Mouse (Mus musculus) lung, postnatal 36 days (tissue): ENCODE results near the gene Fgfr2.
"Not testable (repeated sequence)": the region's sequence is repeated elsewhere in the genome, so short reads cannot be mapped to it uniquely, and the experiment has no call there.

Experiments
- DNase-seq: peaks from one replicate; pipeline ENCODE4 v3.0.0; 2022; ENCODE audit warnings: mixed read lengths

Gene Fgfr2

DNA sequence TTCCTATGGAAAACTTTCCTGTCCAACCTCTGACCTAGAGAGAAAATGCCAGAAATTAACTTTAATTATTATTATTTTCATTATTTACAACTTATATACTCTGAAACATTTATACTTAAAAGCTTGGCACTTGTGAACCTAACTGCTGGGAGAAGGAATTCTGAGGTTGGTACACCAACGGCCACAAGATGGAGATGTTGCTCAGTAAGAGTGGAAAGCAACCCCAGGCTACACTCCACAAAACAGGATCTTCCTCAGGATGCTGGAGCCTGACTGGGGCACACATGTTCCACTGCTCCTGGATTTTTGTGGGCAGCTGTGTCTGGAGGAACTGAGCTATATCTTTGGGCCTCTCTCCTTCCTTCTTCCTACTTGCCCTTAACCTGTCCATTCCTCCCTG, 1690.9 kb downstream of the Fgfr2 start:
- peak; percentile 14 for DNase-seq

DNA sequence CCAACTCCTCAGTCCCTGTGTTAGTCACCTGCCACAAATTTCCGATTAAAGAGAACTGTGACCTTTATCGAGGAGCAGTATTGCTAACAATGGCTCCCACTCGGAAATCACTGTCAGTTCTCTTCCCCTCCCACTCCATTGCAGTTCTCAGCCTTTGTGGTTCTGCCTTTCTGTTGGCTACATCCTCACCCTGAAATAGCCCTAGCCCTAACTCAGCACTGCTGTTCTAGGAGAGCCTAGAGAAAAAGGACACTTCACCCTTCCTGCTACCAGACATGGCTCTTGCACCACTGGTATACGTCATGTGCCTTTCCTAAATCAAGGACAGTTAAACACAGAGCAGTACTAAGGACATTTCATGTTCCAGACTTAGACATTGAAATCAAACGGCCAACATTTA, 1695.8 kb downstream of the Fgfr2 start:
- DNase-seq: no peak

DNA sequence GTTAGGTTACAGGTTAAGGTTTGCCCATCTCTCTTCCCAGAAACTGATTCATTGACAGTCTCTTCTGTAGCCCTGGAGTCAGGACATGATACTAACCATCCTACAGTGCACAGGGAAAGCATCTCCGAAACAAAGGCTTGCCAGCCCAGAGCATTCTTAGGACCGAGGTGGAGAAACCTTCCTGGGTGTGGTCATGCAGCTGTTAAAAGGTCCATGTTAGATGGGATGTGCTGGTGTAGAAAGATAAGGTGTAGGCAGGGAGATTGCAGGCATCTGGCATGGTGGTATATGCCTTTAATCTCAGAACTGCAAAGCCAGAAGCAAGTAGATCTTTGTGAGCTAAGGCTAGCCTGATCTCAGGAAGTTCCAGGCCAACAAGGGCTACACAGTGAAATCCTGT, 1698.2 kb downstream of the Fgfr2 start:
- no peak for DNase-seq

DNA sequence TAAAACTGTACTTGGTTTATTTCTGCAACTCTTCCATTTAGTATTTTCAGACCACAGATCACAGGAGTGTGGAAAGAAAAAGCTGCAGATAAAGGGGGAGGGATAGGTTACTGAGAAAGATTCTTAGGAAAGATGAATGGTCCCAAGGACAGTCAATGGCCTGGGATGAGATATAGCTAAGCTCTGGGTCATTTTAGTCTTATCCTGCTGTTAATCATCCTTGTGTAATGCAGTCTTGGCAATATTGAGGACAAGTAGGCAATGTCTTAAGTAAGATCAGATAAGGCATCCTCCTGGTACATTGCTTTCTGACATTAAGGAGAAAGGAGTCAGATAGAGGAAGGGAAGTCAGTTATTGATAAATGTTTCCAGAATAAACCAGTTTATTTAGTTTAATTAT, 1705.5 kb downstream of the Fgfr2 start:
- no peak for DNase-seq

DNA sequence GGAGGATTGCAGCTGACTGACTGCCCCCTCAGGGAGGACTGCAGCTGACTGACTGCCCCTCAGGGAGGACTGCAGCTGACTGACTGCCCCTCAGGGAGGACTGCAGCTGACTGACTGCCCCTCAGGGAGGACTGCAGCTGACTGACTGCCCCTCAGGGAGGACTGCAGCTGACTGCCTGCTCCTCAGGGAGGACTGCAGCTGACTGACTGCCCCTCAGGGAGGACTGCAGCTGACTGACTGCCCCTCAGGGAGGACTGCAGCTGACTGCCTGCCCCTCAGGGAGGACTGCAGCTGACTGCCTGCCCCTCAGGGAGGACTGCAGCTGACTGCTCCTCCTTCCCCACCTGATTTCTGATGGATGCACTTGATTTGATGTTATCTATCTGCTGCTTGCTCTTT, 1706.4 kb downstream of the Fgfr2 start:
- DNase-seq: not testable (repeated sequence)

DNA sequence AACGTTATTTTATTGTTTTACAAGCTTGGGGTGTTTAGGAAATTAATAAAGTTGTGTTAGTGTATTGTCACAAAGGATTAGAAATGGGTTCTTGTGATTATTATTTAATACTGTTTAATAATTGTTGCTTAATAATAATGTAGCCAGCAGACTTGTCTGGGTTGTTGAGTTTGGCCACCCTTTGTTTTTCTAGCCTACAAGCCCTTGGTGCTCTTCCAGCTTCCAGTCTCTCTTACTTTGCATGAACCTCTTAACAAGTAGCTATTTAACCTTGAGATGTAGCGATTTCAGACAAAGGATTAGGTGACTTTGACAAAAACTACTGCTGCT, 1711.2 kb downstream of the Fgfr2 start:
- no peak for DNase-seq

DNA sequence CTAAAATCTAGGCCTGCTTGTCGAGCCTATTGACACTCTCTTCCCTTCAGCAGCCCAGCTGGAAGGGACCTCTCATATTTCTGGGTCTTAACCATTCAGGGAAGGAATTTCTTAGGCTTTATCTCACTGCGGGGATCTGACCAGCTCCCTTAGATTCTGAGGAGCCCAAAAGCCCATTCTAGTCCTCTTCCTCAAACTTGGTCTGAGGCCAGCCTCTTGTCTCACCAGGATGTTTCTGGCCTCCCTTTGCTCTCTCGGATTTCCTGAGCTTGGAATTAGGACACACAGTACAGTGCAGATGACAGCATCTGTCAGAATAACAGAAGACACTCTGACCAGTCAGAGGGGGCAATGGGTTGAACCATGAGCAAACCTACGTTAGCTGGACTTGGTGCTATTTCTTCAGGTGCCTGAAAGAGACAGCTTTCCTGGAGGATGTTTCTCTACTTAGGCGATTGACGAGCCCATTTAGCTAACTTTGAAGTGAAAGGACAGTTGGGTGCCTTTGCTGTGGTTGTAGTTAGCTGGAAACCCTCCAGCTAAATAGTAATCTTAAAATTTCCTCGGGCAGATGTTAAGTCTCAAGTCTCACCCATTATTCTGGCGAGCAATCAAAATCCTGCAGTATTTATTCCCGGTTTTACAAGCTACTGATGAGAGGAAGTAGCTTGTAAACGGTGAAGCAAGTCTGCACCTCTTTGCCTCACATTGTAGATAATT, 1711.8 kb downstream of the Fgfr2 start:
- DNase-seq: peak; percentile 76

DNA sequence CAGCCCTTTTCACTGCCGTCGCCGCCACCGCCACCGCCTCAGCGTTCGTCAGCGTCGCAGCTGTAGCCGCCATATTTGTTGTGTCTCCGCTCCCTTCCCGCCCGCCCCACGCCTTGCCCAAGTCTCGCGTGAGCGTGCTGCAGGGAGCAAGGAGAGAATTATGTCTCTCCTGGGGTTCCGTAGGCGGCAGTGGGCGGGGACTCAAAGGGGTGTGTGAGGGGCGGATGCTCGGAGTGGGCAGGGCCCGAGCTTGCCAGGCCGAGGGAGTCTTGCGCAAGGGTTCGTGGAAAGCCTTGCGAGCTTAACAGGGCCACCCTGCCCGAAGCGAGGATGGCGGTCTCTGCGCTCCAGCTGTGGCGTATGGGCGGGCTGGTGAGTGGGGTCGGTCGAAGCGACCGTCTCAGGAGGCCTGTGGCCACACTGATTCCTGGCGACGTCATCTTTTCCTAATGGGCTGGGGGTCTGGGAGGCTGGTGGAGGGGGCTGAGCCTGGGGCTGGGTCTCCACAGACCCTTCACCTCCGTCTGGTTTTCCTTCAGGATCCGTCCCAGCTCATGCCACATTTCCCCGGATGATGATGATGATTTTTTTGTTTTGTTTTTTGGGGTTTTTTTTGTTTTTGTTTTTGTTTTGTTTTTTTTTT, 1712.6 kb downstream of the Fgfr2 start, which contains the start of the genes Ikzf5 and Acadsb:
Ikzf5 (minus strand) TSS at position 106 of the 643 bp plus-strand sequence.
Acadsb (plus strand) TSS at position 186 of the 643 bp plus-strand sequence.
- DNase-seq: peak; percentile 99

DNA sequence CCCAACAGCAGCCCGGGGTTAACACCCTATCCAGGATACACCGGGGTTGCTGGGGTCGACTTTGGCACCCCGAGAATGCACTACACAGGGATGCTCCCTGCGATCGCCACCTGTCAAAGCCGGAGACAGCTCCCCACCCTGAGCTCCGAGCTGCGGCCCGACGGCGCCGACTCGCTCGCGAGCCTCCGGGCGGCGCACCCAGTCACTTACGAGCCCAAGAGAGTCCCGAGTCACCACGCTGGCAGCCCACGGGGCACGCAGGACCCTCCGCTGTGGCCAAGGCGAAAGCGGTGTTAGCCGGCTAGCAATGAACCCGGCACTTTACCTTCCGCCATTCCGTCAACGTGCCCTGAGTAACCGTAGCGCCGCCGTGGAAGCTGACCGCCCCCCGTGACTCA, 1713.2 kb downstream of the Fgfr2 start:
- no peak for DNase-seq

DNA sequence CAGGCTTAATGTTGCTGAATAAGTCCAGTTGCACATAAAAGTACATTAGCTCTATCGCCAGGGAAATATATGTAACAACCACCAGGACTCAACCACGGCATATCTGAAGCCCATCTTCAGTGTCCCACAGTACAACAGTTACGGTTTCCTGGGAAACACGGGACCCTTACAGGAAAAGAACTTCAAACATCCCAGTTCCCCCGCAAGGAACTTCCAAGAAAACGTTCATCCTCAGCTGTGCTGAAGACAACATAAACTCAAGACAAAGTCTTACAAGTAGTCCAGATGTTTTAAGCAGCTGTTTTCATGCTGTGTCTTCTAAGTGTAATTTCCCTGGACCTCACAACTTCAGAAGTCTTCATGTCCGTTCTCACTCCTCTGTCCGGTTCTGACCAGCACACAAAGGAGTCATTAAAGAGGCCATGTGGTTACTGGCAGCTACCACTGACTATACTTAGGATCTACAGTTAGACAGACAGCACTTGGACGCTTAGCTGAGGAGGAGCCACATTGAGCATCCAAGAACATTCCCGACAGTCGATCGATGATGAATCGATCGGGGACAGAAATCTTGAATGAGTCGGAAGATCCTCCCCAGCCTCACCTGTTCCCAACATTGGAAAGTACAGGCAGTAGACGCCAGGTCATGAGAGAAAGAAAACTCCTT, 1713.7 kb downstream of the Fgfr2 start:
- DNase-seq: peak; percentile 21

DNA sequence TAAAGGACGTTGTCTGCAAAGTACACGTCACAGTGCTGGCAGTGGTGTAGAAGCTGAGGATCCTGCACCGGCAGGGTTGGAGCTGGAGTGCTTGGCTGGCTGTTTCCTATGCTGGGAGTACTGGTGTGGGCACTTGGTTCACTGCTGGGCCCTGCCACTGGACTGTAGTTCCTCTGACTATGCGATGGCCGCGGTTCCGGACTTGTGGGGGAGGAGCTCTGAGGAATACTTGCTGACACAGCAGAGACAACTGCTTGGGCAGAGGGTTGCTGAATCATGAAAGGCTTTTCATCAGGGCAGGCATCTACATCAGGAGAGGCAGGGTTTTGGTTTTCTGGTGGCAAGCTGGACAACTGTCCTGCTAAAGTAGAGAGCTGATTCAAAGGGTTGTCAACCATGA, 1731.4 kb downstream of the Fgfr2 start:
- not testable (repeated sequence) for DNase-seq

DNA sequence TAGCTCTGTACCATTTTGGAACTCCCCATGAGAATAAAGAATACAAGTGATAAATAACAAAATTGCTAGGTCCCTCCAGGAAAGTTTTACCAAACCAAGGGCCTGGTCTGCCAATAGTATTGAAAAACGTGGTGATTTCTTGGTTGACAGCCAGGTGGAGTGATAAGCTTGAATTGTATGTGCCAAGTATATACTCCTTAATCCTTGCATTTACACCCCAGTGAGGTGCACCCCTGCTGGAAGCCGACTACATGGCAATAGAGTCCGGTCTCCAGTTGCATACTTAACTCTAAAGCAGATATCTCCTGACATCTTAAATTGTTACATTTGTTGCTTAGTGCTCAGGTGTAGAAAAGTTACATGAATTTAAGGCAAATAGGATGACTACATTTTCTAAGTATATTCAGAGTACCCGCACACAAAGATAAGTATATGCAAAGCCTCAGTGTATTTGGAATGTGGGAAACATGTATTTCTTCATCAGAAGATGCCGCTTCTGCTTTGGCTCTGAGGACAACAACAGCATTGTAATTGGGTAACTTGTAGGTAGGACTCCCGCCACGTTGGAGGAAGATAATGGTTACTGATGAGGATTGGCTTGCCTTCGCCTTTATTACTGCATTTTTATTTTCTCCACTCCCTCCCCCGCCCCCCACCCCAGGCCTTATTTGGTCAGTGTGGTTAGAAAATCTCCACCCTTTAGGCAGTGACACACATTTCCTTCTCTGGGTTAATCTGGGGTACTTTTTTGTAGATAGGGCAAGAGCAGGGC, 1751.1 kb downstream of the Fgfr2 start:
- DNase-seq: no peak

DNA sequence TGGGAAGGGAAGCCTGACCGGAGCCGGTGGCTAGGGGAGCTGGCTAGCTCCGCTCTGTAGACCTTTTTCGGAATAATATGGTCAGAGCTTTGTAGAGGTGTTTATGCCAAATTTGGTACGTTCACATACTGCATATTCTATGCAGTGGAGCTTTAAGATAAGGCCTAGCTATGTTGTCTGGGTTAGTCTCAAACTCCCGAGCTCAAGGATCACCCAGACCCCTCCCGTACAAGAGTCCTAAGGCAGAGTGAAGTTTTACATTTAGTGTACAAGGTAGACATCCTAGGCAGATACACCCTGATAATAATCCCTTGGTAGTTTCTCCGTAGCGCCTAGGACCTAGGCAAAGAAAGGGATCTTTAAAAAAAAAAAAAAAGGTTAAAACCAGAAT, 1751.7 kb downstream of the Fgfr2 start:
- no peak for DNase-seq

DNA sequence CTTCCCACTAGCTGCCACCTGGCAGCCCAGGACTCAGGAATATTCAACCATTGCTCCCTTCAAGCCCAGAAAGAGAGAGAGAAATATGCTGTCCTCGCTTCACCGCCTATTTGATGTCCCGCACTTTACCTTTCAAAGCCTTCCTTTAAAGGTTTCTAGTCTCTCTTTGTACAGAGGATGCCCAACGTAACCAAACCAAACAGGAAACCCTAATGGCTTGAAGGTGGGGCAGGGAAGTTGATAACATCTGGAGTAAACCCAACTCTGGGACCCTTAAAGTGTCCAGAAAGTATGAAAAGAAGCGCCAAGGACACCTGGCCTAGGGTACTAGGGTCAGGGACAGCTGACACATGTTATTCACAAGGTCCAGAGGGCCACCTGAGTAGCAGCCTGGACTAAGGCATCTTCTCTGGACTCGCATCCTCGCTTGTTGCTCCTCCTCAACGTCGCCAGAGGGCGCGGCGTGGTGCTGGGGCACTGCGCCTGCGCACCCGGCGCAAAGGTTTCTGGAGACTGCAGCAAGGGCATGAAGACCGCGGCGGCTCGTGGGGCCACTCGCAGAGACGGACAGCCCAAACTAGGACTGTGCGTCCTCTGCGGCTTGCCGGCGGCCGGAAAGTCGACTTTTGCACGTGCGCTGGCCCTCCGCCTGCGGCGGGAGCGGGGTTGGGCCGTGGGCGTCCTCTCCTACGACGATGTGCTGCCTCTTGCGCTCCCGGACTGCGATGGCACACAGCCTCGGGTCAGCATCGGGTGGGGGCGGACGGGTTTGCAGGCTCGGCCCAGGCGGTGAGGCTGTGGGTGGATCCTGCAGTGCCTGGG, 1752.3 kb downstream of the Fgfr2 start, which contains the start of gene Pstk:
Pstk (plus strand) TSS at position 494 of the 822 bp plus-strand sequence.
- DNase-seq: peak; percentile 91

DNA sequence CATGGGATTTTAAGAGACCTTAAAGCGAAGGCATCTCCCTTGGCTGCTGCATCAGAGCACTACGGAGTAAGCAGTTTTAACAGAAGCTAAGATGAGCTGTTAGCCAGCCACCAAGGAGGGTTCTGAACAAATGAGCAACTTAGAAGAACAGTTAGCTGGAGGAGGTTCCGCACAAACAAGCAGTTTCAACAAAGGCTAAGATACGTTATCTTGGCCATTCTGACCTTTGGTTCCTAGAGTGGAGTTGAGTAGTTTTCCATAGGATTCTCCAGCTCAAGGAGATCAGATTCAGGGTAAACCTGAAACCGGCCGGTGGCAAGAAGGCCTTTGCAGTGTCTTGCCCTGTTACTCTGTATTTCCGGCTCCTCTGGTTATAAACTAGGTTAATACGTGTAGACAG, 1759.0 kb downstream of the Fgfr2 start:
- DNase-seq: no peak

DNA sequence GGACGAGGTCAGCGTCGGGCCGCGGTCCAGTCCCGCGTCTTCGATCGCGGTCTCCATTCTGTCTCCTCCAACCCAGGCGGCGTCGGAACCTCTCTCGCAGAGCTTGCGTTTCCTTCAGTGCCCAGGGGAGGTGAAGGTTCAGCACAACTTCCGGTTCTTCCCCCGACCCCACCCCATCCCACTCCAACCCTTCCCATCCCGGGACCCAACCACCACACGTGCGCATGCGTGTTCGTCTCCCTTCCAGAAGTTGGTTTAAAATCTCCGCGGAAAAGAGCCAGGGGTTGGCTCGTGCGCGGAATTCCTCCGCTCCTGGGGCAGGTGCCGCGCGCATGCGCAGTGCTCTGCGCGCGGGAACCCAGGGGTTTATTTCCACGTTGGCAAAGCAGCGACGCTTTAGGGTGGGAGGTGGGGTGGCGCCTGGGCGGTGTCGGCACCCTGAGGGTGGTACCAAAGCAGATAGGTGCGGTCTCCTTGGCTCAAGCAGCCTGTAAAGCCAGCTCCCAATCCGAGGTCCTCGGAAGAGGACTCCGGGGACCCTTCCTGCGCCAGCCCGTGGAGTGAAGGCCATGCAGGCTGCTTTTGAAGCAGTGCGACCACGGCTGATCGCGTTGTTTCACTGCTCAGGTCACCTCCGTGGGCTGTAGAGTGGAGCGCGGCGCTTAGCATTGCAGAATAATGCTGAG, 1760.4 kb downstream of the Fgfr2 start, which contains the start of gene 2310057M21Rik:
2310057M21Rik (minus strand) TSS at position 145 of the 686 bp plus-strand sequence.
- DNase-seq: peak; percentile 96

DNA sequence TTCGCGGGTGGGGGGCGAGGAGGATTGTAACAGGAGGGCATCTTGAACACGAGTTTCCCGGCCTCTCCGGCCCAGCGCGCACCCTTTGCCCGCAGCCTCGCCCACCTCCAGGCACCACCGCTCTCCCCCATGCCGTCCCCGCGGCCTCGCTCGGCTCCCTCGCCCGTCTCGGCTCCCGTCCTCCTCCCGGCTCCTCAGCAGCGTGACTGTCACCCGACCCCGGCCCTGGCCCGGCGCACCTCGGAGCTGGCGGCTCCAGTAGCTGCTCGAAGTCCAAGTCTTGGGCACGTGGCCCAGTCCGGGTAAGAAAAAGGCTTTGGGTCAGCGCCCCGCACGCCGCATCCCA, 1760.9 kb downstream of the Fgfr2 start:
- no peak for DNase-seq

DNA sequence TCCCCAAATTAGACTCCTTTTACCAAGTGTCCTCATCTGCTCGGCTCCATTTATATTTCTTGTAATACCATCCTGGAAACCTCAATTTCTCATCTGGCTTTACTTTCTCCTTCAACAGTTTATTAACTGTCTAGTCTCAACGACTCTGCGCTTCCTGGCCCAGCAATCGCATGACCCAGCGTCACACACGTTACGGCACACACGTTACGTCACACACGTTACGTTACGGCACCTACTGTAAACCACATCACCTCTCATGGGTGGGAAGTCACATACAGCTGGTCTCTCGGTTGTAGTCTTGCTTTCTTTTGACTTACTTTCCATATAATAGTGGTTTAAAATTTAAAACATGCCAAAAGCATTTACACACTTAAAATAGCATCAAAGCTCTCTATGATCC, 1767.0 kb downstream of the Fgfr2 start:
- no peak for DNase-seq

DNA sequence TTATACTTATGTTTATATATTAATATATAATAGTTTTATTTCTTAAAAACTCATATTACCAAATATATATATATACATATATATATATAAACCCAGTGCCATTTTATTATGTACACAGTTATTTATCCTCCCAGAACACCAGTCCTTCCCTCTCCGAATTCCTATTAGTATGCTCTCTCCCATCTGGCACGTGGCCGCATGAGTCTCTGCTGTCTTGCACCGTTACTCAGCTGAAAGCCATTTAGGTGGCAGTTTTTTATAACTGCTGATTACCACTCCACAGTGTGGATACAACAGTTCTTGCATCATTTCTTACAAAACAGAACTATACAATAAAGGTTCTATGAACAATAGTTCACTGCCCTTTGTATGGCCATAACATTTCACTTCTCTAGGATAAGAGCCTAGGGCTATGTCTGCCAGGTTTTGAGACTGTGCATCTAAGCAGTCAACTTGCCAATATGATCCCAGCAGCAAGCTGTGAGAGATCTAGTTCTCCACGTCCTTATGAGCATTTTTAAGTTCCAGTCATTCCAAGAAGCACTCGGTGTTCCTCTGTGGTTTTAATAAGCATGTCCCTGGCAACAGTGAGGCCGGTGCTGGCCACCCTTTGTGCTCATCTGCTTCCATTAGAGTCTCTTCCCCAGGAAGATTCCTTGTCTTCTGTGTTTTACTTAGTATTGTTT, 1777.2 kb downstream of the Fgfr2 start:
- no peak for DNase-seq

DNA sequence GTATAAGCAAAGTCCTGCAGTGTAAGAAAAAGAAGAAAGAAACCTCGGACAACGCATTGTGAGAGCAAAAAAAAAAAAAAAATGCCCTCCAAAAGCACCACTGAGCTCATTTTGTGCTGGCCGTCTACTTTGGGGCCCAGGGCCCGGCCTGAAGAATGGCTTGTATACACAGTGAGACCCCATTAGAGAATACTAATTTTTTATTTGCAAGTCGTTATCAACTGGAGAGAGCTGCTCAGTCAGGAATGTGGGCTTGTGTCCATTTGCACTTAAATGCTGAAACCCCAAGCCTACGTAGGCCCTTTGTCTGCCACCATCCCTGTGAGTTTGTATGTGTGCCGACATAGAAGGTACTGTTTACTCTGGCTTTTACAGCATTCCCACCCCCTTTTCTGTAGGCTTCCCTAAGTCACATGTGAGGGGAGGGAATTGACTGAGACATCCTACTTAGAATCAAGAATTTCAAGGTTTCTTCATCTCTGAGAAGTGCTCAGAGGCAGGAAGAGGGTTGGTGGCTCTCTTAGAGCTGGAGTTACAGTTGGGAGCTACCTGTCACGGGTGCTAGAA, 1785.6 kb downstream of the Fgfr2 start:
- DNase-seq: no peak

DNA sequence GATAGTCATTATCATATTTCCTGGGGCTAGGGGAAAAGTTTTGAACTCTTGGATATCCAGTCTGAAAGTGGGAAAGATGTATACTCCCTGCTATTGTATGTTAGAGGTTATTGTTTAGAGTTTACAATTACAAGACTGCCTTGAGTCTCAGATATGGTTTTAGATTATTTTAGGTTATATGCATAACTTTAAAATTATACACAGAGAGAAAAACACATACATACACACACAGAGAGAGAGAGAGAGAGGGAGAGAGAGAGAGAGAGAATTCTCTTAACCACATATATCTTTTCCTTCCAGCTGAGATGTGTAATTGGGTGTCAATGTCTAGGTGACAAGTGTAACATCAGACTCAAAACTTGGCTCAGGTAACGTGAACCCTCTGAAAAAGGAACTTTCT, 1789.6 kb downstream of the Fgfr2 start, which contains the start of gene Fam24a:
Fam24a (plus strand) TSS at position 301 of the 400 bp plus-strand sequence.
- no peak for DNase-seq
